Mouse (Mus musculus) thymus, adult 2 months (tissue): ENCODE measurements at regions not wholly inside any gene's neighbourhood (a gene's known extent, or its start where the extent isn't known, plus 50 kb on each side); places are given as distances from the start of the nearest gene placed in this dataset.

Experiments used
- CTCF ChIP-seq: fragments of 200-500 bp; IDR thresholded peaks from 2 replicates; pipeline ENCODE4 v1.5.1; 2012; ENCODE audit warnings: mild to moderate bottlenecking, control low read depth, low read length, moderate library complexity, borderline replicate concordance; ENCODE audit not compliant: control insufficient read depth, poor library complexity, insufficient read depth; ENCODE audit errors: extremely low read depth
- POLR2A ChIP-seq: fragments of 200-500 bp; IDR thresholded peaks from 2 replicates; pipeline ENCODE4 v1.6.1; 2012; ENCODE audit warnings: mild to moderate bottlenecking, low read length, control low read depth, moderate library complexity; ENCODE audit not compliant: control insufficient read depth, poor library complexity, insufficient read depth; ENCODE audit errors: extremely low read depth

DNA sequence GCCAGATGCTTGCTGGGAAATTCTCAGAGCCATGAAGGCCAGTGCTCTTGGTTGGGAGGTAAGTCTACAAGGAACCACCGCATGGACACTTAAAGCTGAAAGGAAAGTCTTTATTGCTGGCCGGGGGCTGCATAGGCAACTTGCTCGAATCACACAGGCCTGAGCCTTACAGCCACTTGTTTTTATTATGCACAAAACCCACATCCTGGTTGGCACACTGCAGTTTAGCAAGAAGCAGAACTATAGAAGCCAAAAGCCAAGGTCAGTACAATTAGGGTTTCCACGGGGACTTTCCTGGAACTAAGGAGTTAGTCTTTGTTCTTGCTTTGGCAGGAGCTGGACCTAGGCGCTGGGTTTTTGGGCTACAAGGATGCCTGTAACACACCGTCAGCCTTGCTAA is 132.7 kb downstream of the Diras2 start:
- TF ChIP-seq CTCF (no peak), POLR2A (no peak)
